Mouse (Mus musculus) limb, embryonic 14.5 days (tissue): Measurements from ENCODE around the gene Erbb3. TPM values are rescaled to one million over a fixed set of nuclear protein-coding genes. Genes with fewer than 3 reads are reported as not detected.
"Not testable (repeated sequence)": the region's sequence is repeated elsewhere in the genome, so short reads cannot be mapped to it uniquely, and the experiment has no call there.

Experiments
- ATAC-seq: fragments of 200-750 bp; cut with Nextera tagmentation; 2 replicates; pipeline ENCODE4 v1.8.0; 2017; ENCODE audit warnings: low read depth, moderate number of reproducible peaks, moderate TSS enrichment; ENCODE audit not compliant: low FRiP score
- DNase-seq: peaks from one replicate; pipeline ENCODE4 v3.0.0-alpha.2; 2015; ENCODE audit warnings: low spot score
- H3K27ac ChIP-seq: fragments of 300-500 bp; sonication (generic); replicated peaks from 2 replicates; pipeline ENCODE4 v1.5.1; 2014; ENCODE audit warnings: low read depth, mild to moderate bottlenecking, low read length, moderate library complexity, mixed read lengths
- H3K27me3 ChIP-seq: fragments of 300-500 bp; sonication (generic); 2 replicates; pipeline ENCODE4 v1.6.1; 2014; ENCODE audit warnings: low read length, mixed read lengths; ENCODE audit not compliant: control insufficient read depth, insufficient read depth
- H3K36me3 ChIP-seq: fragments of 300-500 bp; sonication (generic); 2 replicates; pipeline ENCODE4 v1.6.1; 2014; ENCODE audit warnings: mild to moderate bottlenecking, low read length, moderate library complexity, mixed read lengths; ENCODE audit not compliant: control insufficient read depth, insufficient read depth
- H3K4me1 ChIP-seq: fragments of 300-500 bp; sonication (generic); 2 replicates; pipeline ENCODE4 v1.6.1; 2014; ENCODE audit warnings: antibody characterized with exemption, low read length, mixed read lengths; ENCODE audit not compliant: control insufficient read depth, insufficient read depth
- H3K4me2 ChIP-seq: fragments of 300-500 bp; sonication (generic); replicated peaks from 2 replicates; pipeline ENCODE4 v1.6.1; 2014; ENCODE audit warnings: low read depth, mild to moderate bottlenecking, low read length, moderate library complexity; ENCODE audit not compliant: severe bottlenecking
- H3K4me3 ChIP-seq: fragments of 300-500 bp; sonication (generic); replicated peaks from 2 replicates; pipeline ENCODE4 v1.5.1; 2014; ENCODE audit warnings: low read length
- H3K9ac ChIP-seq: fragments of 300-500 bp; sonication (generic); 2 replicates; pipeline ENCODE4 v1.6.1; 2014; ENCODE audit warnings: mild to moderate bottlenecking, low read depth, low read length, moderate library complexity; ENCODE audit not compliant: severe bottlenecking
- H3K9me3 ChIP-seq: fragments of 300-500 bp; sonication (generic); 2 replicates; pipeline ENCODE4 v1.6.1; 2016; ENCODE audit warnings: low read length; ENCODE audit not compliant: control insufficient read depth
- POLR2A ChIP-seq: fragments of 200-500 bp; IDR thresholded peaks from 2 replicates; pipeline ENCODE4 v1.8.0; 2012; ENCODE audit warnings: inconsistent platforms, mild to moderate bottlenecking, moderate library complexity, borderline replicate concordance; ENCODE audit not compliant: insufficient read depth, insufficient read length; ENCODE audit errors: extremely low read depth
- WGBS: fragments of 180-500 bp; shearing (Covaris S2); extraction: QIAGEN DNeasy Blood & Tissue Kit; methylation state at CpG from one replicate; pipeline ENCODE4 v1.1.7; 2014; 5-methylcytosine and 5-hydroxymethylcytosine counted together
- polyA plus RNA-seq, 2 experiments: library from polyadenylated mRNA; depleted of rRNA in 1 of 2; stranded (reverse) in 1 of 2; unstranded in 1 of 2; fragments of >200 nt; fragmentation: Nextera tagmentation in 1 of 2; extraction: Ambion mirVana in 1 of 2; gene quantifications; 2 replicates each; pipeline versions ENCODE4 v1.2.1 to v1.2.3; 2012 to 2014

Gene Erbb3
- polyA plus RNA-seq, 2 experiments, result 18.2 to 21.1 TPM

GRCm38 (mm10) chr10:128565206-128565787 lies 24.2 kb downstream of the Erbb3 start:
- peak; percentile 7 for DNase-seq
- H3K27me3 ChIP-seq, result no peaks in the 10 kb centered on the region
- peaks cover 8% of the 10 kb centered on the region for H3K4me1 ChIP-seq
- peak overlapping the region; percentile 89 for H3K4me2 ChIP-seq
- ATAC-seq, result peak; percentile 3
- H3K9ac ChIP-seq, result peak overlapping the region; percentile 94
- whole genome bisulfite sequencing, result under 1% methylated on average over 39 of the region's 46 CpGs
- H3K27ac ChIP-seq, result peak overlapping the region; percentile 87
- no peak for TF ChIP-seq POLR2A
- no peaks in the 10 kb centered on the region for H3K9me3 ChIP-seq
- peak overlapping the region; percentile 88 for H3K4me3 ChIP-seq
- peaks cover 33% of the 10 kb centered on the region for H3K36me3 ChIP-seq

- TF ChIP-seq POLR2A, result no peak
- Histone ChIP-seq H3K36me3 (peaks cover 50% of the 10 kb centered on the region), H3K4me3 (no peak overlapping the region), H3K9ac (no peak overlapping the region), H3K9me3 (no peaks in the 10 kb centered on the region), H3K27ac (no peak overlapping the region), H3K27me3 (no peaks in the 10 kb centered on the region), H3K4me2 (no peak overlapping the region), H3K4me1 (peaks cover 8% of the 10 kb centered on the region)
- no peak for DNase-seq
- ATAC-seq, result no peak
- 90% methylated on average over 6 of the region's 6 CpGs for WGBS
Observed at GRCm38 (mm10) chr10:128563544-128563943, 25.9 kb downstream of the Erbb3 start.

- TF ChIP-seq POLR2A, result no peak
- Histone ChIP-seq H3K9ac (no peak overlapping the region), H3K36me3 (peaks cover 51% of the 10 kb centered on the region), H3K4me3 (no peak overlapping the region), H3K9me3 (no peaks in the 10 kb centered on the region), H3K27ac (no peak overlapping the region), H3K27me3 (no peaks in the 10 kb centered on the region), H3K4me1 (no peaks in the 10 kb centered on the region), H3K4me2 (no peak overlapping the region)
- DNase-seq (no peak), ATAC-seq (no peak)
- 66% methylated on average over 6 of the region's 6 CpGs for WGBS
Observed at GRCm38 (mm10) chr10:128556963-128557362, 32.5 kb downstream of the Erbb3 start.

GRCm38 (mm10) chr10:128556286-128556685 lies 33.2 kb downstream of the Erbb3 start:
- no peaks in the 10 kb centered on the region for H3K4me1 ChIP-seq
- no peak overlapping the region for H3K27ac ChIP-seq
- H3K4me2 ChIP-seq, result no peak overlapping the region
- H3K9me3 ChIP-seq, result no peaks in the 10 kb centered on the region
- peaks cover 44% of the 10 kb centered on the region for H3K36me3 ChIP-seq
- no peak overlapping the region for H3K4me3 ChIP-seq
- no peak for TF ChIP-seq POLR2A
- no peaks in the 10 kb centered on the region for H3K27me3 ChIP-seq
- H3K9ac ChIP-seq, result no peak overlapping the region
- no peak for ATAC-seq
- DNase-seq, result no peak

- not testable (repeated sequence) for H3K4me1 ChIP-seq, H3K9ac ChIP-seq, H3K4me3 ChIP-seq, H3K9me3 ChIP-seq, H3K4me2 ChIP-seq, H3K27me3 ChIP-seq, H3K27ac ChIP-seq, DNase-seq, ATAC-seq
- peaks cover 37% of the 10 kb centered on the region for H3K36me3 ChIP-seq
- 81% methylated on average over 1 of the region's 1 CpGs for whole genome bisulfite sequencing
Observed at GRCm38 (mm10) chr10:128555567-128555966, 33.9 kb downstream of the Erbb3 start.

- not testable (repeated sequence) for H3K4me2 ChIP-seq, H3K27ac ChIP-seq, H3K9ac ChIP-seq, H3K4me3 ChIP-seq, H3K4me1 ChIP-seq, H3K9me3 ChIP-seq, ATAC-seq, H3K36me3 ChIP-seq, H3K27me3 ChIP-seq, DNase-seq
- WGBS, result 89% methylated on average over 11 of the region's 11 CpGs
Observed at GRCm38 (mm10) chr10:128550144-128550823, 39.2 kb downstream of the Erbb3 start.

GRCm38 (mm10) chr10:128549682-128550057 lies 39.8 kb downstream of the Erbb3 start:
- 76% methylated on average over 6 of the region's 6 CpGs for WGBS
- DNase-seq, H3K9me3 ChIP-seq, H3K27ac ChIP-seq, H3K4me3 ChIP-seq, H3K4me2 ChIP-seq, H3K9ac ChIP-seq, ATAC-seq, H3K36me3 ChIP-seq, H3K27me3 ChIP-seq, H3K4me1 ChIP-seq: not testable (repeated sequence)
